Mouse (Mus musculus) liver, embryonic 14.5 days (tissue): ENCODE results near the gene Gli1. TPM values are rescaled to one million over a fixed set of nuclear protein-coding genes. Genes with fewer than 3 reads are reported as not detected.

Experiments used
- ATAC-seq: fragments of 200-750 bp; cut with Nextera tagmentation; 2 replicates; pipeline ENCODE4 v1.8.0; 2017; ENCODE audit warnings: moderate number of reproducible peaks, mild to moderate bottlenecking, moderate library complexity; ENCODE audit not compliant: insufficient read depth
- DNase-seq, 3 experiments: peaks; one replicate each; pipeline ENCODE4 v3.0.0-alpha.2; 2012 to 2013; ENCODE audit warnings: low read depth in 3 of 3, low spot score in 3 of 3
- H3K27ac ChIP-seq: fragments of 300-500 bp; sonication (generic); 2 replicates; pipeline ENCODE4 v1.5.1; 2014; ENCODE audit warnings: moderate library complexity, mild to moderate bottlenecking, control low read depth, inconsistent platforms
- H3K27me3 ChIP-seq: fragments of 300-500 bp; sonication (generic); 2 replicates; pipeline ENCODE4 v1.6.1; 2014; ENCODE audit warnings: mild to moderate bottlenecking, low read length, moderate library complexity; ENCODE audit not compliant: control insufficient read depth, insufficient read depth
- H3K36me3 ChIP-seq: fragments of 300-500 bp; sonication (generic); replicated peaks from 2 replicates; pipeline ENCODE4 v1.6.1; 2014; ENCODE audit warnings: low read depth; ENCODE audit not compliant: control insufficient read depth, insufficient read depth
- H3K4me1 ChIP-seq, 2 experiments: fragments of 200-500 bp in 1 of 2; fragments of 300-500 bp in 1 of 2; sonication (generic) in 1 of 2; replicated peaks; 2 replicates each; pipeline ENCODE4 v1.6.1; 2012 to 2014; ENCODE audit warnings: antibody characterized with exemption in 1 of 2, inconsistent platforms in 1 of 2, low read length in 1 of 2; ENCODE audit not compliant: control insufficient read depth in 2 of 2, insufficient read depth in 2 of 2
- H3K4me2 ChIP-seq: fragments of 300-500 bp; sonication (generic); 2 replicates; pipeline ENCODE4 v1.6.1; 2014; ENCODE audit warnings: low read depth, mild to moderate bottlenecking, control low read depth, moderate library complexity
- H3K4me3 ChIP-seq, 2 experiments: fragments of 200-500 bp in 1 of 2; fragments of 300-500 bp in 1 of 2; sonication (generic) in 1 of 2; 2 replicates each; pipeline ENCODE4 v1.5.1; 2012 to 2014; ENCODE audit warnings: low read depth in 2 of 2, low read length in 2 of 2, mild to moderate bottlenecking in 2 of 2, control low read depth in 1 of 2, inconsistent platforms in 1 of 2, moderate library complexity in 1 of 2; ENCODE audit not compliant: insufficient read depth in 1 of 2
- H3K9ac ChIP-seq: fragments of 300-500 bp; sonication (generic); replicated peaks from 2 replicates; pipeline ENCODE4 v1.6.1; 2014; ENCODE audit warnings: mild to moderate bottlenecking, control low read depth, moderate library complexity
- H3K9me3 ChIP-seq: fragments of 300-500 bp; sonication (generic); 2 replicates; pipeline ENCODE4 v1.6.1; 2016; ENCODE audit warnings: low read length, mixed read lengths; ENCODE audit not compliant: control insufficient read depth
- CTCF ChIP-seq: IDR thresholded peaks from 2 replicates; pipeline ENCODE4 v1.5.1; 2016; ENCODE audit warnings: antibody characterized with exemption, low read depth, control low read depth
- EP300 ChIP-seq: IDR thresholded peaks from 2 replicates; pipeline ENCODE4 v1.6.1; 2016; ENCODE audit warnings: antibody characterized with exemption, low read depth
- WGBS: fragments of 180-500 bp; shearing (Covaris S2); extraction: QIAGEN DNeasy Blood & Tissue Kit; methylation state at CpG from one replicate; pipeline ENCODE4 v1.1.7; 2014; ENCODE audit not compliant: insufficient replicate concordance; 5-methylcytosine and 5-hydroxymethylcytosine counted together
- polyA plus RNA-seq, 2 experiments: library from polyadenylated mRNA; depleted of rRNA in 1 of 2; stranded (reverse) in 1 of 2; unstranded in 1 of 2; fragments of >200 nt; fragmentation: Nextera tagmentation in 1 of 2; extraction: Ambion mirVana in 1 of 2; gene quantifications; 2 replicates each; pipeline versions ENCODE4 v1.2.1 to v1.2.3; 2012 to 2014

Gene Gli1
- polyA plus RNA-seq, 2 experiments: 0.15 to 1.1 TPM

- no peak overlapping the region for H3K9ac ChIP-seq
Observed at GRCm38 (mm10) chr10:127322669-127323068, 19.1 kb downstream of the Gli1 start.

GRCm38 (mm10) chr10:127322178-127322577 is 19.6 kb downstream of the Gli1 start:
- Histone ChIP-seq H3K27me3 (peaks cover 11% of the 10 kb centered on the region; the same call in 1 of the 2 replicates), H3K27ac (no peak overlapping the region), H3K9ac (no peak overlapping the region), H3K36me3 (no peaks in the 10 kb centered on the region), H3K9me3 (no peaks in the 10 kb centered on the region), H3K4me1 (peaks cover 11 to 25% of the 10 kb centered on the region in 2 experiments), H3K4me3 (no peak overlapping the region), H3K4me2 (no peak overlapping the region)
- 71% methylated on average over 13 of the region's 13 CpGs for whole genome bisulfite sequencing
- DNase-seq (no peak), ATAC-seq (no peak)
- TF ChIP-seq CTCF (no peak), EP300 (no peak)

More at GRCm38 (mm10) chr10:127322669-127323068, 19.1 kb downstream of the Gli1 start:
- Histone ChIP-seq H3K4me2 (peak overlapping the region; percentile 44), H3K9me3 (no peaks in the 10 kb centered on the region), H3K36me3 (no peaks in the 10 kb centered on the region), H3K4me1 (peaks cover 11 to 20% of the 10 kb centered on the region in 2 experiments), H3K27me3 (peaks cover 11% of the 10 kb centered on the region; the same call in 1 of the 2 replicates), H3K27ac (no peak overlapping the region), H3K4me3 (0 out of 4 replicates have a peak overlapping the region, but pooled peaks of 1 of the 2 experiments have one; percentile 4)
- 59% methylated on average over 4 of the region's 4 CpGs for WGBS
- no peak for DNase-seq
- TF ChIP-seq CTCF (no peak), EP300 (no peak)
- ATAC-seq: no peak

GRCm38 (mm10) chr10:127321621-127322020 is 20.2 kb downstream of the Gli1 start, which contains the start of gene Arhgap9:
TSS of gene Arhgap9 (plus strand) at chr10:127321964.
- H3K27ac ChIP-seq: no peak within 1 kb of the TSS
- DNase-seq: no peak

DNA sequence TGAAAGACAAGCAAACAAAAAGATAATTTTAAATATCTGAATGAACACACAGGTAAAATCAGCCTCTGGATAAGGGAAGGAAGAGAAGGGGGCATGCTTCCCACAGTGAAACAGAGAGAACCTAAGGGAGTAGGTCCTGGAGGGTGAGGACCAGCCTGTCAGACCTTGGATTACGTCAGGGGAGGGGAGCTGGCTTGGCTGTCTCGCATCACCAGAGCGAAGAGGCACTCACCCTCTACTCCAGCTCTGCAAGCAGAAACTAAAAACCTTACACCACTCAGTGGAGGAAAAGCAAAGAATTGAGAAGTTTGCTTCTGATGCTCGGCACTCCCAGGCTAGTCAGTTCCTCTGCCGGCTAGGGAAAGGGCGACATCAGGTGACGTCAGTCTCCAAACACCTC is 21.8 kb downstream of the Gli1 start:
- no peaks in the 10 kb centered on the region for H3K9me3 ChIP-seq
- no peak overlapping the region for H3K9ac ChIP-seq
- WGBS: 73% methylated on average over 7 of the region's 7 CpGs
- ATAC-seq: no peak
- TF ChIP-seq EP300: no peak
- TF ChIP-seq CTCF: no peak
- H3K27me3 ChIP-seq: no peaks in the 10 kb centered on the region
- no peak overlapping the region for H3K27ac ChIP-seq
- DNase-seq: no peak
- peaks cover 3 to 21% of the 10 kb centered on the region in 2 experiments for H3K4me1 ChIP-seq
- no peak overlapping the region for H3K4me2 ChIP-seq
- H3K36me3 ChIP-seq: no peaks in the 10 kb centered on the region
- H3K4me3 ChIP-seq: no peak overlapping the region

More at GRCm38 (mm10) chr10:127321621-127322020, 20.2 kb downstream of the Gli1 start, which contains the start of gene Arhgap9:
- Histone ChIP-seq H3K9ac (no peak within 1 kb of the TSS), H3K4me3 (no peak within 1 kb of the TSS), H3K4me1 (peaks cover 11 to 27% of the 10 kb centered on the region in 2 experiments), H3K36me3 (no peaks in the 10 kb centered on the region), H3K4me2 (peak within 1 kb of the TSS; percentile 44), H3K27me3 (peaks cover 9% of the 10 kb centered on the region; the same call in 1 of the 2 replicates), H3K9me3 (no peaks in the 10 kb centered on the region)
- no peak for ATAC-seq
- TF ChIP-seq CTCF (no peak), EP300 (no peak)
- 51% methylated on average over 3 of the region's 3 CpGs for WGBS

DNA sequence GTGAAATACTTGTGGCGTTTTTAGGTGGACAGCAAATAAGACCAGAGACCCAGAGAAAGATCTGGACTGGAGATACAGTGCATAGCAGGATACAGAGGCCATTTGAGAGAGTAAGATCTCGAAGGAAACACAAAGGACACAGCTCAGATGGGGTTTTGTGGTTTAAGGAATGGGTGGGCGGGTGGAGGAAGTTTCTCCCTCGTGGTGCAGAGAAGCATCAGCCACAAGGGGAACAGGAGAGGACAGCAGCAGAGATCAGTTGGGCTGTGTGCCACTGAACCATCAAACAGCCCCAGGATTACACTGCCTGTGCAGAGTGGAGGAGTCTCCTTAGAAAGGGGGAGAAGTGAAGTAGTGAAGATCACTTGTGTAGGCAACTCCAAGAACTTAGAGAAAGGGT is 23.8 kb downstream of the Gli1 start:
- H3K27me3 ChIP-seq: no peaks in the 10 kb centered on the region
- H3K9me3 ChIP-seq: no peaks in the 10 kb centered on the region
- peaks cover 1 to 20% of the 10 kb centered on the region in 2 experiments; a peak in 3 of 4 replicates for H3K4me1 ChIP-seq
- no peak for DNase-seq
- H3K27ac ChIP-seq: no peak overlapping the region
- no peak for TF ChIP-seq CTCF
- no peak for TF ChIP-seq EP300
- no peak overlapping the region for H3K9ac ChIP-seq
- H3K4me2 ChIP-seq: no peak overlapping the region
- H3K36me3 ChIP-seq: no peaks in the 10 kb centered on the region
- 19% methylated on average over 4 of the region's 4 CpGs for WGBS
- no peak for ATAC-seq
- H3K4me3 ChIP-seq: no peak overlapping the region
